Comparison of ENCODE assay signal across 14 mouse cellular contexts in the genomic region with DNA sequence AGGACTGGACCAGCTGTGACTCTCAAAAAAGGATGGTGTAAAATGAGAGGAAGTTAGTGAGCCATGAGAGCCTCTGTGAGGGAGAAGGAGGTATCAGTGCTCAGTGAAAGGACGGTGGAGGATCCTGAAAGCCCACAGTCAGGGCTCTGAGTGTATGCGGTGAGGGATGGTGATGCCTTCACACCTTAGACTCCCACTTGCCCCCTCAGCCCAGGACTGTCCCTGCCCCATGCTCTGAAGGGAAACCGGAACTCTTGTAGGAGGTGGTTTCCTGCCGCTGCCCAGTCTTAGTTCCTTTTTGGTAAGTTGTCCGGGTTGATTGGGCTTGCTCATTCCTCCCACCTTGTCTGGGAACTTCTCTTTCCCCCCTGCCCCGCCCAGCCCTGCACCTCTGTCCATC. TPM values are rescaled to one million over a fixed set of nuclear protein-coding genes. Genes with fewer than 3 reads are reported as not detected.
DNase-seq lines count a peak whose midpoint lies in the region; TF ChIP-seq lines count a peak whose summit lies in the region.
"Had no signal": no experiment of that assay in that cellular context is flagged by ENCODE, and none has a peak within 500 bp of the region (broad histone marks: within the 10 kb centered on the region; RNA-seq: fewer than 3 reads in every experiment).

No protein-coding gene starts in this region.

- H3K4me3 ChIP-seq in kidney, adult 2 months (ENCODE audit: insufficient read depth, low read depth, low read length) = no peak overlapping the region
- H3K4me3 ChIP-seq in bone marrow macrophage, adult 2 months (ENCODE audit: insufficient read depth, low read length) = no peak overlapping the region
- no peak overlapping the region for H3K4me3 ChIP-seq in small intestine, adult 2 months (ENCODE audit: low read depth, low read length)
- H3K4me3 ChIP-seq: embryonic facial prominence, embryonic 12.5 days; forebrain, embryonic 13.5 days; limb, embryonic 10.5 days had no signal

- peaks cover 31% of the 10 kb centered on the region for H3K4me1 ChIP-seq in kidney, adult 2 months (ENCODE audit: control insufficient read depth, insufficient read depth, low read length)
- H3K4me1 ChIP-seq in bone marrow macrophage, adult 2 months (ENCODE audit: control insufficient read depth, insufficient read depth, low read length) = peaks cover 50% of the 10 kb centered on the region
- peaks cover 31% of the 10 kb centered on the region for H3K4me1 ChIP-seq in small intestine, adult 2 months (ENCODE audit: control insufficient read depth, insufficient read depth, insufficient read length, low read length)

- no peaks in the 10 kb centered on the region for H3K36me3 ChIP-seq in kidney, adult 2 months (ENCODE audit: control insufficient read depth, insufficient read depth, low read length)
- no peaks in the 10 kb centered on the region for H3K36me3 ChIP-seq in small intestine, adult 2 months (ENCODE audit: control insufficient read depth, insufficient read depth, low read length)
- H3K36me3 ChIP-seq: embryonic facial prominence, embryonic 12.5 days; limb, embryonic 10.5 days had no signal

- peak; percentile 18 for DNase-seq in kidney, adult 2 months
- no peak for DNase-seq in kidney, postnatal 10 days
- DNase-seq in B cell, adult 2 months = peak; percentile 67 to 74
- no peak for DNase-seq in left cerebral cortex, adult 8-10 months (ENCODE audit: low spot score in 2 of 2)
- DNase-seq in neural tube, embryonic 10.5 days (ENCODE audit: extremely low spot score, low spot score) = no peak
- no peak for DNase-seq in adrenal gland, postnatal 14 days
- DNase-seq: cerebellum, adult 18-20 months; retina, postnatal 1 day had no signal

- TF ChIP-seq CTCF in kidney, adult 2 months (conservative IDR thresholded peaks at IDR 0.05; ENCODE audit: insufficient read depth, insufficient read length, low read depth, low read length) = no peak
- TF ChIP-seq CTCF in bone marrow macrophage, adult 2 months (IDR thresholded peaks at IDR 0.05; ENCODE audit: low read depth, low read length) = no peak
- TF ChIP-seq CTCF in small intestine, adult 2 months (IDR thresholded peaks at IDR 0.05; ENCODE audit: extremely low read depth, insufficient read length, insufficient replicate concordance, low read depth, low read length) = no peak

- H3K27me3 ChIP-seq in kidney, adult 2 months (replicated peaks; ENCODE audit: control insufficient read depth, insufficient read depth, low read length) = no peaks in the 10 kb centered on the region
- no peaks in the 10 kb centered on the region; the same call in 1 of the 2 replicates for H3K27me3 ChIP-seq in small intestine, adult 2 months (ENCODE audit: control insufficient read depth, insufficient read depth, low read length)

- H3K27ac ChIP-seq in kidney, adult 2 months (ENCODE audit: insufficient read depth, low read depth, low read length) = no peak overlapping the region
- peak overlapping the region; percentile 47 for H3K27ac ChIP-seq in bone marrow macrophage, adult 2 months (ENCODE audit: insufficient read depth, low read depth, low read length)
- peak overlapping the region; percentile 56 for H3K27ac ChIP-seq in small intestine, adult 2 months (ENCODE audit: insufficient read depth, low read depth, low read length)
- H3K27ac ChIP-seq: embryonic facial prominence, embryonic 12.5 days; forebrain, embryonic 13.5 days; hindbrain, embryonic 14.5 days had no signal

- 49% methylated on average over 6 of the region's 6 CpGs for WGBS in kidney, adult 2 months
- 38% methylated on average over 6 of the region's 6 CpGs for WGBS in small intestine, adult 2 months

- no peak for TF ChIP-seq POLR2A in kidney, adult 2 months (IDR thresholded peaks at IDR 0.05; ENCODE audit: low read depth, low read length)
- TF ChIP-seq POLR2A in bone marrow macrophage, adult 2 months (IDR thresholded peaks at IDR 0.05; ENCODE audit: borderline replicate concordance, low read depth, low read length) = no peak
- TF ChIP-seq POLR2A in small intestine, adult 2 months (IDR thresholded peaks at IDR 0.05; ENCODE audit: low read depth, low read length) = no peak

RNA-seq across cellular contexts. Expression of gene Fgr, which starts 2.8 kb away (rescaled TPM):
- polyA plus RNA-seq in kidney, adult 2 months (2012; rRNA removed) = 1.8 and 2.5 TPM in 2 replicates
- 24.3 and 26.0 TPM in 2 replicates for polyA plus RNA-seq in bone marrow macrophage, adult 2 months (2012; ENCODE audit: insufficient read depth, insufficient read length, missing spikeins)
- 3.5 and 3.8 TPM in 2 replicates for polyA plus RNA-seq in small intestine, adult 2 months (2012; rRNA removed)
- total RNA-seq in left cerebral cortex, adult 8-10 months (2022) = 1 to 10 TPM in 2 of 4 experiments, under 1 TPM in 2; 0.17 to 1.1 (median 0.82) TPM
- total RNA-seq in adrenal gland, postnatal 14 days (2021) = 0.78 and 1.8 TPM in 2 replicates
- polyA plus RNA-seq: forebrain, embryonic 13.5 days had no signal

RNA-seq across cellular contexts. Expression of gene Ahdc1, which starts 34.3 kb away (rescaled TPM):
- 22.2 and 23.3 TPM in 2 replicates for polyA plus RNA-seq in kidney, adult 2 months (2012; rRNA removed)
- polyA plus RNA-seq in bone marrow macrophage, adult 2 months (2012; ENCODE audit: insufficient read depth, insufficient read length, missing spikeins) = 5.5 and 8.7 TPM in 2 replicates
- polyA plus RNA-seq in small intestine, adult 2 months (2012; rRNA removed) = 13.8 and 23.7 TPM in 2 replicates
- total RNA-seq in left cerebral cortex, adult 8-10 months (2022) = 100 to 1,000 TPM in 2 of 4 experiments, 10 to 100 TPM in 2; 95.7 to 104 (median 99.7) TPM
- 65.0 and 71.9 TPM in 2 replicates for total RNA-seq in adrenal gland, postnatal 14 days (2021)

RNA-seq across cellular contexts. Expression of gene Fam76a, which starts 54.4 kb away (rescaled TPM):
- polyA plus RNA-seq in kidney, adult 2 months (2012; rRNA removed) = 15.9 and 16.6 TPM in 2 replicates
- 36.3 and 37.6 TPM in 2 replicates for polyA plus RNA-seq in bone marrow macrophage, adult 2 months (2012; ENCODE audit: insufficient read depth, insufficient read length, missing spikeins)
- polyA plus RNA-seq in small intestine, adult 2 months (2012; rRNA removed) = 3.4 and 10.7 TPM in 2 replicates
- total RNA-seq in left cerebral cortex, adult 8-10 months (2022) = 10 to 100 TPM; 46.4 to 64.0 (median 61.0) TPM
- total RNA-seq in adrenal gland, postnatal 14 days (2021) = 32.6 and 33.8 TPM in 2 replicates

Comparison
In these comparisons a context has a peak if more than half of its experiments do, and no peak if none do; other contexts are left out.
1. DNase-seq: peak in kidney, adult 2 months (single experiment) and B cell, adult 2 months (2 of 2); none in kidney, postnatal 10 days (single experiment), left cerebral cortex, adult 8-10 months (0 of 2), neural tube, embryonic 10.5 days (single experiment) and adrenal gland, postnatal 14 days (single experiment).